Mouse (Mus musculus) embryonic facial prominence, embryonic 13.5 days (tissue): ENCODE data around the gene Bpifa6. TPM values are rescaled to one million over a fixed set of nuclear protein-coding genes. Genes with fewer than 3 reads are reported as not detected.
"Not testable (repeated sequence)": the region's sequence is repeated elsewhere in the genome, so short reads cannot be mapped to it uniquely, and the experiment has no call there.

Experiments
- ATAC-seq: fragments of 200-750 bp; cut with Nextera tagmentation; 2 replicates; pipeline ENCODE4 v1.8.0; 2017; ENCODE audit warnings: low read depth; ENCODE audit not compliant: insufficient number of reproducible peaks, insufficient read depth, low FRiP score, low TSS enrichment
- H3K27ac ChIP-seq: fragments of 300-500 bp; sonication (generic); 2 replicates; pipeline ENCODE4 v1.5.1; 2015; ENCODE audit warnings: moderate library complexity, mild to moderate bottlenecking, inconsistent platforms
- H3K27me3 ChIP-seq: fragments of 300-500 bp; sonication (generic); 2 replicates; pipeline ENCODE4 v1.6.1; 2015; ENCODE audit warnings: mild to moderate bottlenecking, inconsistent platforms
- H3K36me3 ChIP-seq: fragments of 300-500 bp; sonication (generic); 2 replicates; pipeline ENCODE4 v1.6.1; 2015; ENCODE audit warnings: mild to moderate bottlenecking, inconsistent platforms
- H3K4me1 ChIP-seq: fragments of 300-500 bp; sonication (generic); 2 replicates; pipeline ENCODE4 v1.6.1; 2015; ENCODE audit warnings: inconsistent platforms
- H3K4me2 ChIP-seq: fragments of 300-500 bp; sonication (generic); 2 replicates; pipeline ENCODE4 v1.6.1; 2015; ENCODE audit warnings: moderate library complexity, mild to moderate bottlenecking, inconsistent platforms
- H3K4me3 ChIP-seq: fragments of 300-500 bp; sonication (generic); 2 replicates; pipeline ENCODE4 v1.5.1; 2015; ENCODE audit warnings: mild to moderate bottlenecking, inconsistent platforms
- H3K9ac ChIP-seq: fragments of 300-500 bp; sonication (generic); 2 replicates; pipeline ENCODE4 v1.6.1; 2015; ENCODE audit warnings: mild to moderate bottlenecking, inconsistent platforms
- H3K9me3 ChIP-seq: fragments of 300-500 bp; sonication (generic); 2 replicates; pipeline ENCODE4 v1.6.1; 2016; ENCODE audit warnings: inconsistent platforms
- WGBS: fragments of 180-500 bp; shearing (Covaris S2); methylation state at CpG from one replicate; pipeline ENCODE4 v1.1.7; 2015; ENCODE audit warnings: mixed read lengths; 5-methylcytosine and 5-hydroxymethylcytosine counted together
- polyA plus RNA-seq: library from polyadenylated mRNA; unstranded; fragments of >200 nt; fragmentation: Nextera tagmentation; extraction: Ambion mirVana; gene quantifications from 2 replicates; pipeline ENCODE4 v1.2.1, GENCODE M21; 2015

Gene Bpifa6
- polyA plus RNA-seq, 1 experiment from 2014 or later: not detected

- Histone ChIP-seq H3K36me3 (no peaks in the 10 kb centered on the region), H3K9ac (no peak overlapping the region), H3K9me3 (no peaks in the 10 kb centered on the region), H3K4me2 (no peak overlapping the region), H3K27me3 (no peaks in the 10 kb centered on the region), H3K27ac (no peak overlapping the region), H3K4me1 (no peaks in the 10 kb centered on the region), H3K4me3 (no peak overlapping the region)
- ATAC-seq: no peak
- 48% methylated on average over 5 of the region's 5 CpGs for WGBS
Observed at GRCm38 (mm10) chr2:153970221-153970620, 4.5 kb upstream of the Bpifa6 start.

- ATAC-seq: no peak
- Histone ChIP-seq H3K9ac (no peak overlapping the region), H3K27me3 (no peaks in the 10 kb centered on the region), H3K4me1 (peaks cover 5% of the 10 kb centered on the region; the same call in 1 of the 2 replicates), H3K4me3 (no peak overlapping the region), H3K9me3 (no peaks in the 10 kb centered on the region), H3K36me3 (no peaks in the 10 kb centered on the region), H3K27ac (no peak overlapping the region), H3K4me2 (no peak overlapping the region)
- 2% methylated on average over 7 of the region's 7 CpGs for WGBS
Observed at GRCm38 (mm10) chr2:153995770-153996169, 21.0 kb downstream of the Bpifa6 start.

DNA sequence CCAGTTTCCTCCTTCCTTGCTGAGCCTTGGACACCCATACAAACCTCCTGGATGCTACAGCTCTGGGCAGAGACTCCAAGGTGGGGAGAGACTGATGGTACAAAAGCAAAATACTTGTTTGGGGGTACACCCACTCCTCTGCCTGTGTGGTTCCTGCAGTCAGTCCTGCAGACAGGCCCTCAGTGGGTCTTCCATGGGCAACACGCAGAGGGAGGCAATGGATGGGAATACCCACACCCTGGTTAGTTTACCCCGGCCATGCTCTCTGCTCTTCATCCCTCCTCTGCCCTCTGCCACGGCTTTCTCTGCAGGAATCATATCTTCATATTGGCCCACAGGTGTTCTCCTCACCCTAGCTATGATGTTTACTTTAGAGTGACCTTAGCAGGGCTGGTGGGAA is 25.8 kb downstream of the Bpifa6 start:
- no peak overlapping the region for H3K9ac ChIP-seq
- WGBS: 77% methylated on average over 3 of the region's 3 CpGs
- H3K27me3 ChIP-seq: no peaks in the 10 kb centered on the region
- ATAC-seq: no peak
- H3K9me3 ChIP-seq: no peaks in the 10 kb centered on the region
- H3K4me1 ChIP-seq: peaks cover 5% of the 10 kb centered on the region; the same call in 1 of the 2 replicates
- no peak overlapping the region for H3K4me3 ChIP-seq
- no peaks in the 10 kb centered on the region for H3K36me3 ChIP-seq
- H3K4me2 ChIP-seq: no peak overlapping the region
- no peak overlapping the region for H3K27ac ChIP-seq

DNA sequence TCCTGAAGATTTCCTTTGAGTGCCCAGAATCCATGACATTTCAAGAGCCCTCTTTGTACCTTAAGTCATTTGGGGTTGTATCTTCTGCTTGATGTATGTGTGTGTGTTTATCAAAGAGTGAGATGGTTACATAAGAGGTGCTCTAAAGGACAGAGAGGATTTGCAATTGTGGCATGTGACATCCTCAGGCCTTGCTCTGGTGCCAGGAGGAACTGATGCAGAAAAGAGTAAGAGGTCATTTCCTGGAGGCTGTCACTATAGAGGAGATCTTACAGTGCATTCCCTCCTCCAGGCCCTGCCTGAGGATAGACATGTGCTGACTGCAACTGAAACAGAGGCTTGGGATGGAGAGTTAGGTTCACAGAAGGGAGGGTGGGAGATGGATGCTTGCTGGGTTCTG is 26.3 kb downstream of the Bpifa6 start:
- Histone ChIP-seq H3K9ac (no peak overlapping the region), H3K27me3 (no peaks in the 10 kb centered on the region), H3K4me3 (no peak overlapping the region), H3K4me1 (peaks cover 3% of the 10 kb centered on the region; the same call in 1 of the 2 replicates), H3K36me3 (no peaks in the 10 kb centered on the region), H3K27ac (no peak overlapping the region), H3K9me3 (no peaks in the 10 kb centered on the region), H3K4me2 (no peak overlapping the region)
- ATAC-seq: no peak

DNA sequence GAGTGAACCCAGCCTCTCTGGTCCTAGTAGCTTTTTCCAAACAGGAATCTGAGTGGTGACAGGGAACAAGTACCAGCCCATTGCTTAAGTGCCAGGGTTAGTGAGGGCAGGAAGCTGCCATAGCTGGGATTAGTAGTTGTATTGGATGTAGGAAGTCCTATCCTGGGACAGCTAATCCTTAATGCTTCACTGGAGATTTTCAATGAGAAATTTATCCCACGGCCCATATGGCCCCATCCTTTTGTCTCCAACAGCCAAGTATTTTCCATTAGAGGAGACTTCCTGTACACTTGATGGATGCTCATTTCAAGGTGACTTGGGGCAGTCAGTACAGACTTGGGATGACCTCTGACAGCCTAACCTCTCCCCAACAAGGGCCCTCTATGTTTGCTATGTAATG is 29.7 kb downstream of the Bpifa6 start:
- no peaks in the 10 kb centered on the region for H3K9me3 ChIP-seq
- H3K27ac ChIP-seq: no peak overlapping the region
- no peaks in the 10 kb centered on the region for H3K27me3 ChIP-seq
- 76% methylated on average over 1 of the region's 1 CpGs for WGBS
- ATAC-seq: no peak
- H3K4me3 ChIP-seq: no peak overlapping the region
- H3K9ac ChIP-seq: no peak overlapping the region
- no peaks in the 10 kb centered on the region for H3K4me1 ChIP-seq
- H3K36me3 ChIP-seq: no peaks in the 10 kb centered on the region
- H3K4me2 ChIP-seq: no peak overlapping the region

DNA sequence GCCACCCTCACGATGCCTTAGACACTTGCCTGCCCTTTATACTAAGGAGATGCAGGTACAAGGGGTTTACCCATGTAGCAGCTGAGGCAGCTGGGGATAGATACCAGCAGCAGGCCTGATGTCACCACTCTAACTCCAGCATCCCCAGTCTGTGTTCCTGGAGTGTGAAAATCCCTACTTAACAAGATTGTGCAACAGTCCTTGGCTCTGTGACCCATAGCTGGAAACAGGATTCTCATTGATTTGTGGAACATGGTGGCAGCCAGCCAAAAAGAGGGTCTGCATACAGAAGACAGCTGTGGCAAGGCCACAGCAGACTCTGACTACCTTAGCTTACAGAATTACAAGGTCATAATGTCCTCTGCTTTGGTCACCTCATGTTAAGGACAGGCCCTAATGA is 30.3 kb downstream of the Bpifa6 start:
- no peak overlapping the region for H3K9ac ChIP-seq
- H3K27me3 ChIP-seq: no peaks in the 10 kb centered on the region
- no peak overlapping the region for H3K4me3 ChIP-seq
- H3K27ac ChIP-seq: no peak overlapping the region
- no peaks in the 10 kb centered on the region for H3K9me3 ChIP-seq
- no peak overlapping the region for H3K4me2 ChIP-seq
- H3K36me3 ChIP-seq: no peaks in the 10 kb centered on the region
- no peak for ATAC-seq
- 77% methylated on average over 1 of the region's 1 CpGs for WGBS
- H3K4me1 ChIP-seq: no peaks in the 10 kb centered on the region

DNA sequence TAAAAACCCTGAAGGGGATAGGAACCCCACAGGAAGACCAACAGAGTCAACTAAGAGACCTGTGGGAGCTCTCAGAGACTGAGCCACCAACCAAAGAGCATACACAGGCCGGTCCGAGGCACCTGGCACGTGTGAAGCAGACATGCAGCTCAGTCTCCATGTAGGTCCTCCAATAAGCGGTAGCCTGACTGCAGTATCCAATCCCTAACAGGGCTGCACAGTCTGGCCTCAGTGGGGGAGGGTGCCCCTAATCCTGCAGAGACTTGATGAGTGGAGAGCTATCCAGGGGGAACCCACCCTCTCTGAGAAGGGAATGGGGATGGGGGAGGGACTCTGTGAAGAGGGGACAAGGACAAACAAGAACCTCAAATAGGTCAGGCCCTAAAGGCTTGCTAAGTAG is 31.0 kb downstream of the Bpifa6 start:
- 82% methylated on average over 4 of the region's 4 CpGs for whole genome bisulfite sequencing
- Histone ChIP-seq H3K27ac (no peak overlapping the region), H3K9ac (no peak overlapping the region), H3K27me3 (no peaks in the 10 kb centered on the region), H3K4me3 (no peak overlapping the region), H3K4me2 (no peak overlapping the region), H3K36me3 (no peaks in the 10 kb centered on the region), H3K4me1 (no peaks in the 10 kb centered on the region), H3K9me3 (no peaks in the 10 kb centered on the region)
- ATAC-seq: no peak

DNA sequence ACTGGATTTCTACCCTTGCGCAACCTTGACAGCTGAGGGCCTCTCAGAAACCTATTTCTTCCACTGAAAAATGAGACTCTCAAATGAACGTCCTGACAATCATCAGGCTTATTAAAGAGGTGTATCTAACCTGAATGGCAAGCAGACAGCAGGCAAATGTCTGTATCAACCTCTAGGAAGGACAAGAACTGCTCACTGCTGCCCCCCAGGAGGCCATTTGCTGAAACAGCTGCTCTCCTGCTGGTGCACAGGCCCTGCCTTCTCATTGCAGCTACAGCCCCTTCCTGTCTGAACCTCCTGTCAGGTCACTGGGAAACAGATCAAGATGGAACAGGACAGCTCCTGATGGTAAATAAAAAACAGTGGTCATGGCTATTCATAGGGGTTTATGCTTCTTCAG is 31.6 kb downstream of the Bpifa6 start:
- no peaks in the 10 kb centered on the region for H3K9me3 ChIP-seq
- no peak overlapping the region for H3K4me2 ChIP-seq
- H3K36me3 ChIP-seq: no peaks in the 10 kb centered on the region
- no peak for ATAC-seq
- H3K9ac ChIP-seq: no peak overlapping the region
- 79% methylated on average over 2 of the region's 2 CpGs for WGBS
- H3K4me1 ChIP-seq: no peaks in the 10 kb centered on the region
- no peak overlapping the region for H3K27ac ChIP-seq
- no peak overlapping the region for H3K4me3 ChIP-seq
- no peaks in the 10 kb centered on the region for H3K27me3 ChIP-seq

DNA sequence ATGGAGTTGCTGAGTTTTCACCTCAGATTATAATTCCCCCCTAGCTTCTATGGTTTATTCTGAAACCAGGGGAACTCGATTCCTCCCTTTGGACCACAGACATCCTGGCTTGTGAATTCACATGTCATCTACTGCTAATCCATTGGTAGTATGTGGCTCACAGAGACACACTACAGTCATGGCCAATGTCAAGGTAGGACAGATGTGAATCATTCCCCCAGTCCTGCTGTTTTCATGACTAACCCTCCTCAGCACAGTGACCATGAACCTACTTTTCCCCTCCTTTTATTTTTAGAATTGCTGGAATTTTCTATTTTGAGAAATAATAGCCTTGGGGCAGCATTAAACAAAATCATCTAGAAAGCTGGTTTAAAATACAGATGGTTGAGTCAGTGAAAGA is 32.6 kb downstream of the Bpifa6 start:
- no peak overlapping the region for H3K27ac ChIP-seq
- H3K36me3 ChIP-seq: no peaks in the 10 kb centered on the region
- H3K4me1 ChIP-seq: no peaks in the 10 kb centered on the region
- H3K4me3 ChIP-seq: no peak overlapping the region
- 68% methylated on average over 1 of the region's 1 CpGs for WGBS
- H3K4me2 ChIP-seq: no peak overlapping the region
- no peaks in the 10 kb centered on the region for H3K27me3 ChIP-seq
- no peak overlapping the region for H3K9ac ChIP-seq
- no peaks in the 10 kb centered on the region for H3K9me3 ChIP-seq
- no peak for ATAC-seq

DNA sequence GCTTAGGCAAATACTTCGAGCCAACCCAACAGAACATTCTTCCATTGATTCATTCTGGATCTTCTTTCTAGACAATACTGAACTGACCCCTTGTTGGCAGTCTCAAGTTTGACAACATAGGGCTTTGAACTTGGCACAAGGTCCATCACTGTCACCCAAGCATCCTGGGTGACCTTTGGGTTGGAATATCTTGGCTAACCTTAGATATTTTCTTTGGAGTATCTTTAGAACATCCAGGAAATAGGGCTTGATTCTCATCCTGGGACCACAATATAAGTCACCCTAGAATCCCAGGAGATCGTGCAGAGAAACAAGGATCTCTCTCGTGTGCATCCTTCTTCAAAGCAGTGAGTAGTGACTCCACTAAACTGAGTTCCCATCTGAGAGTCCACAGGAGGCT is 33.2 kb downstream of the Bpifa6 start, which contains the start of gene Bpifa2:
Gene Bpifa2 (plus strand): TSS at position 301 of the 400 bp plus-strand sequence.
- no peak for ATAC-seq
- H3K27me3 ChIP-seq: no peaks in the 10 kb centered on the region
- H3K27ac ChIP-seq: no peak within 1 kb of the TSS
- H3K4me3 ChIP-seq: no peak within 1 kb of the TSS
- no peaks in the 10 kb centered on the region for H3K4me1 ChIP-seq
- 82% methylated on average over 3 of the region's 3 CpGs for WGBS
- H3K9me3 ChIP-seq: no peaks in the 10 kb centered on the region
- no peaks in the 10 kb centered on the region for H3K36me3 ChIP-seq
- no peak within 1 kb of the TSS for H3K9ac ChIP-seq
- H3K4me2 ChIP-seq: no peak within 1 kb of the TSS

GRCm38 (mm10) chr2:154017990-154018389 is 43.2 kb downstream of the Bpifa6 start:
- Histone ChIP-seq H3K27ac (no peak overlapping the region), H3K9me3 (no peaks in the 10 kb centered on the region), H3K4me2 (no peak overlapping the region), H3K4me1 (no peaks in the 10 kb centered on the region), H3K4me3 (no peak overlapping the region), H3K9ac (no peak overlapping the region), H3K27me3 (no peaks in the 10 kb centered on the region), H3K36me3 (no peaks in the 10 kb centered on the region)
- 75% methylated on average over 1 of the region's 1 CpGs for WGBS
- no peak for ATAC-seq

DNA sequence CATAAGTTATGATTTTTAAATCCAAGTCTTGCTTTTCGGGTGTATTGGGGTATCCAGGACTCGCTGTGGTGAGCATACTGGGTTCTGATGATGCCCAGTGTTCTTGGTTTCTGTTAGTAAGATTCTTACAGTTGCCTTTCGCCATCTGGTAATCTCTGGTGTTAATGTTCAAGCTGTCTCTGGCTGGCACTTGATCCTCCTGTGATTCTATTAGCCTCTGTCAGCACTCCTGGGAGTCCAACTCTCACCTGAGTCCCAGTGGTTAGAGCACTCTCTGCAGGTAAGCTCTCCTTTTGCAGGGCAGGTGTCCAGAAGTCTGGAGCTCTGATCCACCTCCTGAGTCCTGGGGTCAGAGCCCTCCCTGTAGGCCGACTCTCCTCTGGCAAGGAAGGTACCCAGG is 49.9 kb downstream of the Bpifa6 start:
- not testable (repeated sequence) for H3K4me1 ChIP-seq, ATAC-seq, H3K36me3 ChIP-seq, H3K27ac ChIP-seq, H3K9me3 ChIP-seq, H3K4me2 ChIP-seq, H3K27me3 ChIP-seq, H3K4me3 ChIP-seq, H3K9ac ChIP-seq
- WGBS: 81% methylated on average over 4 of the region's 4 CpGs

GRCm38 (mm10) chr2:154038932-154039331 is 64.2 kb downstream of the Bpifa6 start:
- Histone ChIP-seq H3K36me3 (no peaks in the 10 kb centered on the region), H3K27ac (no peak overlapping the region), H3K4me1 (no peaks in the 10 kb centered on the region), H3K9ac (no peak overlapping the region), H3K9me3 (no peaks in the 10 kb centered on the region), H3K4me2 (no peak overlapping the region), H3K27me3 (no peaks in the 10 kb centered on the region), H3K4me3 (no peak overlapping the region)
- 60% methylated on average over 2 of the region's 2 CpGs for WGBS
- no peak for ATAC-seq
